In the genomic region with DNA sequence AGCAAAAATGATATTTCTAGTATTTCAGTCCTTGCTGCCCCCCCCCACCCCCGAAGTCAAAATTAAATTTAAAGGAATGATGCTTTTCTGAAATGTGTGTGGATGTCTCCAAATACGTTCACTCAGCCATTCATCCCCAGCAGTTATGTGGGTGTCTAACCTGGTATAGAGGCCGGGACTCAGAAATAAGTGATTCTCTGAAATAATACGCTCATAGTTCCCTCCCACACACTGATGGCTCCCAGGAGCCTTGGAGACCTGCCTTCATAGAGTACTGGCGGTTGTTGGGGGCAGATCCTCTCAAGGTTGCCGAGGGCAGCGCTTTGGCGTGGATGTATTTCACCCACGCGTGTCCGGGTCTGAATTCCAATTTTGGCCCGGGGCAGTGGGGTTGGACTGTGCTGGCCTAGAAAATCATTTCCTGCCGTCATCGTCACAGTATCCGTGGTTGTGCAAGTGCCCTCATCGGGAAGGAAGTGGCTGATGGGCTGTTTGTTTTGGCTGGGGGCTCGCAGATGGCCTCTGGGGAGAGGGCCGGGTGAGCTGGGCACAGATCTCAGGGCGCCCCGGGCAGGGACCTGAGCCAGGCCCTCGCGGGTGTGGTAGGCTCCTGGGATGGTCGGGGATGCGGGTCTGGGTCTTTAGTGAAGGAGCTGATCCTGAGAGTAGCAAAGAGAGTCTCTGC, we compare ENCODE assay signal across 8 mouse cellular contexts. TPM values are rescaled to one million over a fixed set of nuclear protein-coding genes. Genes with fewer than 3 reads are reported as not detected.
DNase-seq lines count a peak whose midpoint lies in the region; ATAC-seq and TF ChIP-seq lines count a peak whose summit lies in the region.

No protein-coding gene starts in this region.

- no peaks in the 10 kb centered on the region; the same call in 1 of the 2 replicates for H3K36me3 ChIP-seq in forebrain, embryonic 12.5 days (replicated peaks)
- H3K36me3 ChIP-seq in forebrain, embryonic 16.5 days (ENCODE audit: control insufficient read depth, insufficient read depth) = no peaks in the 10 kb centered on the region
- no peaks in the 10 kb centered on the region for H3K36me3 ChIP-seq in heart, embryonic 10.5 days

- no peaks in the 10 kb centered on the region for H3K27me3 ChIP-seq in forebrain, embryonic 12.5 days
- no peaks in the 10 kb centered on the region for H3K27me3 ChIP-seq in forebrain, embryonic 16.5 days (replicated peaks; ENCODE audit: control insufficient read depth, insufficient read depth, low read length)
- no peaks in the 10 kb centered on the region for H3K27me3 ChIP-seq in heart, embryonic 10.5 days (ENCODE audit: insufficient read depth, poor library complexity, severe bottlenecking)
- H3K27me3 ChIP-seq in cerebellum, adult 2 months (ENCODE audit: control insufficient read depth, insufficient read depth, low read length) = no peaks in the 10 kb centered on the region

- DNase-seq in adrenal gland, postnatal 14 days = peak; percentile 72
- DNase-seq in heart, embryonic 10.5 days (ENCODE audit: low spot score) = no peak
- peak; percentile 53 to 63 for DNase-seq in kidney, postnatal 4 days
- no peak for DNase-seq in cerebellum, adult 2 months
- no peak for DNase-seq in frontal cortex, postnatal 25 days (ENCODE audit: low spot score in 2 of 2)

- no peaks in the 10 kb centered on the region for H3K9me3 ChIP-seq in forebrain, embryonic 12.5 days
- no peaks in the 10 kb centered on the region for H3K9me3 ChIP-seq in forebrain, embryonic 16.5 days (ENCODE audit: control insufficient read depth, low read length)
- no peaks in the 10 kb centered on the region for H3K9me3 ChIP-seq in heart, embryonic 10.5 days

- no peak overlapping the region for H3K9ac ChIP-seq in forebrain, embryonic 12.5 days
- no peak overlapping the region for H3K9ac ChIP-seq in forebrain, embryonic 16.5 days (replicated peaks; ENCODE audit: low read depth, low read length)

- no peak for ATAC-seq in forebrain, embryonic 12.5 days (ENCODE audit: low FRiP score)
- no peak for ATAC-seq in forebrain, embryonic 16.5 days
- peak; percentile 49 for ATAC-seq in monocyte, adult 5-6 weeks (replicated peaks; ENCODE audit: insufficient number of reproducible peaks, low FRiP score, low TSS enrichment, poor library complexity, severe bottlenecking)

- H3K27ac ChIP-seq in forebrain, embryonic 12.5 days = peak overlapping the region; percentile 51; the same call in 1 of the 2 replicates
- no peak overlapping the region for H3K27ac ChIP-seq in forebrain, embryonic 16.5 days (ENCODE audit: low read length)
- H3K27ac ChIP-seq in heart, embryonic 10.5 days = peak overlapping the region; percentile 81; the same call in 1 of the 2 replicates
- H3K27ac ChIP-seq in cerebellum, adult 2 months (ENCODE audit: insufficient read depth, low read length) = no peak overlapping the region

- H3K4me1 ChIP-seq in forebrain, embryonic 12.5 days = peaks cover 45% of the 10 kb centered on the region
- H3K4me1 ChIP-seq in forebrain, embryonic 16.5 days (replicated peaks; ENCODE audit: control insufficient read depth, insufficient read depth, low read length) = peaks cover 18% of the 10 kb centered on the region
- H3K4me1 ChIP-seq in heart, embryonic 10.5 days = peaks cover 67% of the 10 kb centered on the region
- no peaks in the 10 kb centered on the region for H3K4me1 ChIP-seq in cerebellum, adult 2 months (ENCODE audit: control insufficient read depth, insufficient read depth, low read length)

- no peak overlapping the region for H3K4me2 ChIP-seq in forebrain, embryonic 12.5 days
- H3K4me2 ChIP-seq in forebrain, embryonic 16.5 days (ENCODE audit: low read length) = no peak overlapping the region

- 87% methylated on average over 24 of the region's 24 CpGs for WGBS in forebrain, embryonic 12.5 days
- WGBS in forebrain, embryonic 16.5 days = 89% methylated on average over 24 of the region's 24 CpGs
- WGBS in heart, embryonic 10.5 days = 67% methylated on average over 24 of the region's 24 CpGs
- WGBS in cerebellum, adult 2 months = 51% methylated on average over 24 of the region's 24 CpGs

- no peak overlapping the region for H3K4me3 ChIP-seq in forebrain, embryonic 12.5 days (replicated peaks)
- H3K4me3 ChIP-seq in forebrain, embryonic 16.5 days (replicated peaks; ENCODE audit: low read length) = no peak overlapping the region
- no peak overlapping the region for H3K4me3 ChIP-seq in heart, embryonic 10.5 days
- no peak overlapping the region for H3K4me3 ChIP-seq in cerebellum, adult 2 months (replicated peaks; ENCODE audit: insufficient read depth, low read depth, low read length)

- TF ChIP-seq CTCF in cerebellum, adult 2 months (IDR thresholded peaks at IDR 0.05; ENCODE audit: borderline replicate concordance, insufficient read depth, low read depth, low read length) = no peak

- TF ChIP-seq POLR2A in cerebellum, adult 2 months (IDR thresholded peaks at IDR 0.05; ENCODE audit: borderline replicate concordance, insufficient read depth, low read length) = no peak

RNA-seq across cellular contexts. Expression of a gene that starts 19.0 kb away (rescaled TPM):
- 14.9 and 15.1 TPM in 2 replicates for polyA plus RNA-seq in forebrain, embryonic 12.5 days (2016; fragmentation: Nextera tagmentation; extraction: Ambion mirVana)
- 3.6 and 5.1 TPM in 2 replicates for polyA plus RNA-seq in forebrain, embryonic 16.5 days (2015; fragmentation: Nextera tagmentation; extraction: Ambion mirVana)
- 20.4 and 21.7 TPM in 2 replicates for total RNA-seq in adrenal gland, postnatal 14 days (2021)
- polyA plus RNA-seq in heart, embryonic 10.5 days (2016; fragmentation: Nextera tagmentation; extraction: Ambion mirVana) = 10.0 and 14.3 TPM in 2 replicates
- total RNA-seq in monocyte, adult 5-6 weeks (2017) = 0.11 to 0.58 TPM (median 0.38 TPM) in 3 replicates
- polyA plus RNA-seq in cerebellum, adult 2 months (2012; rRNA removed) = 3.6 and 4.4 TPM in 2 replicates

Comparison
In these comparisons a context has a peak if more than half of its experiments do, and no peak if none do; other contexts are left out.
1. H3K27ac ChIP-seq: peak in forebrain, embryonic 12.5 days (single experiment) and heart, embryonic 10.5 days (single experiment); none in forebrain, embryonic 16.5 days (single experiment) and cerebellum, adult 2 months (single experiment).
2. DNase-seq: peak in adrenal gland, postnatal 14 days (single experiment) and kidney, postnatal 4 days (2 of 2); none in heart, embryonic 10.5 days (single experiment), cerebellum, adult 2 months (0 of 2) and frontal cortex, postnatal 25 days (0 of 2).